Mouse (Mus musculus): ENCODE data around the gene Trim3. TPM values are rescaled to one million over a fixed set of nuclear protein-coding genes. Genes with fewer than 3 reads are reported as not detected.

Trim3 gene
- polyA plus RNA-seq, 1 experiment from 2014 or later: 15.4 TPM

- Histone ChIP-seq H3K9me3 (ENCODE audit: control insufficient read depth, low read length) (no peaks in the 10 kb centered on the region), H3K4me1 (replicated peaks; ENCODE audit: control insufficient read depth, insufficient read depth, low read length) (peaks cover 7% of the 10 kb centered on the region; the same call in 1 of the 2 replicates), H3K27me3 (replicated peaks; ENCODE audit: control insufficient read depth, insufficient read depth, low read length) (no peaks in the 10 kb centered on the region), H3K4me2 (no peak overlapping the region), H3K4me3 (ENCODE audit: low read depth, low read length) (no peak overlapping the region), H3K36me3 (ENCODE audit: control insufficient read depth, insufficient read depth, low read length) (peaks cover 9% of the 10 kb centered on the region; the same call in 1 of the 2 replicates), H3K27ac (ENCODE audit: low read depth, low read length) (no peak overlapping the region), H3K9ac (ENCODE audit: low read depth, low read length) (no peak overlapping the region)
- WGBS: 92% methylated on average over 2 of the region's 2 CpGs
- DNase-seq (ENCODE audit: low spot score) (no peak), ATAC-seq (replicated peaks; ENCODE audit: low FRiP score) (no peak)
Measured at GRCm38 (mm10) chr7:105635726-105636125, 2.4 kb upstream of the Trim3 start.

- 56% methylated on average over 9 of the region's 9 CpGs for WGBS
- DNase-seq (ENCODE audit: low spot score): no peak
- Histone ChIP-seq H3K9me3 (ENCODE audit: control insufficient read depth, low read length) (no peaks in the 10 kb centered on the region), H3K4me2 (peak overlapping the region; percentile 79), H3K27ac (ENCODE audit: low read depth, low read length) (no peak overlapping the region), H3K4me1 (replicated peaks; ENCODE audit: control insufficient read depth, insufficient read depth, low read length) (peaks cover 6% of the 10 kb centered on the region; the same call in 1 of the 2 replicates), H3K36me3 (ENCODE audit: control insufficient read depth, insufficient read depth, low read length) (peaks cover 9% of the 10 kb centered on the region; the same call in 1 of the 2 replicates), H3K4me3 (ENCODE audit: low read depth, low read length) (peak overlapping the region; percentile 83), H3K9ac (ENCODE audit: low read depth, low read length) (no peak overlapping the region), H3K27me3 (replicated peaks; ENCODE audit: control insufficient read depth, insufficient read depth, low read length) (no peaks in the 10 kb centered on the region)
- ATAC-seq (replicated peaks; ENCODE audit: low FRiP score): no peak
Measured at GRCm38 (mm10) chr7:105634272-105634920, 1.0 kb upstream of the Trim3 start.

GRCm38 (mm10) chr7:105633801-105634135 is 397 bp upstream of the Trim3 start:
- Histone ChIP-seq H3K4me3 (ENCODE audit: low read depth, low read length) (peak overlapping the region; percentile 83), H3K9ac (ENCODE audit: low read depth, low read length) (peak overlapping the region; percentile 76), H3K4me2 (peak overlapping the region; percentile 79), H3K4me1 (replicated peaks; ENCODE audit: control insufficient read depth, insufficient read depth, low read length) (peaks cover 4% of the 10 kb centered on the region; the same call in 1 of the 2 replicates), H3K9me3 (ENCODE audit: control insufficient read depth, low read length) (no peaks in the 10 kb centered on the region), H3K36me3 (ENCODE audit: control insufficient read depth, insufficient read depth, low read length) (peaks cover 9% of the 10 kb centered on the region; the same call in 1 of the 2 replicates), H3K27me3 (replicated peaks; ENCODE audit: control insufficient read depth, insufficient read depth, low read length) (no peaks in the 10 kb centered on the region), H3K27ac (ENCODE audit: low read depth, low read length) (no peak overlapping the region)
- DNase-seq (ENCODE audit: low spot score) (no peak), ATAC-seq (replicated peaks; ENCODE audit: low FRiP score) (no peak)
- WGBS: 7% methylated on average over 10 of the region's 10 CpGs

GRCm38 (mm10) chr7:105632551-105632972 is 809 bp downstream of the Trim3 start:
- Histone ChIP-seq H3K27ac (ENCODE audit: low read depth, low read length) (no peak overlapping the region), H3K27me3 (replicated peaks; ENCODE audit: control insufficient read depth, insufficient read depth, low read length) (no peaks in the 10 kb centered on the region), H3K4me3 (ENCODE audit: low read depth, low read length) (peak overlapping the region; percentile 83), H3K36me3 (ENCODE audit: control insufficient read depth, insufficient read depth, low read length) (peaks cover 7% of the 10 kb centered on the region; the same call in 1 of the 2 replicates), H3K9ac (ENCODE audit: low read depth, low read length) (no peak overlapping the region), H3K4me2 (peak overlapping the region; percentile 79), H3K9me3 (ENCODE audit: control insufficient read depth, low read length) (no peaks in the 10 kb centered on the region), H3K4me1 (replicated peaks; ENCODE audit: control insufficient read depth, insufficient read depth, low read length) (peaks cover 4% of the 10 kb centered on the region; the same call in 1 of the 2 replicates)
- DNase-seq (ENCODE audit: low spot score): no peak
- ATAC-seq (replicated peaks; ENCODE audit: low FRiP score): no peak; the same call in 1 of the 2 replicates
- 20% methylated on average over 4 of the region's 4 CpGs for WGBS

- Histone ChIP-seq H3K27me3 (replicated peaks; ENCODE audit: control insufficient read depth, insufficient read depth, low read length) (no peaks in the 10 kb centered on the region), H3K9ac (ENCODE audit: low read depth, low read length) (no peak overlapping the region), H3K4me3 (ENCODE audit: low read depth, low read length) (no peak overlapping the region), H3K27ac (ENCODE audit: low read depth, low read length) (no peak overlapping the region), H3K4me2 (no peak overlapping the region), H3K9me3 (ENCODE audit: control insufficient read depth, low read length) (no peaks in the 10 kb centered on the region), H3K36me3 (ENCODE audit: control insufficient read depth, insufficient read depth, low read length) (0 out of 2 replicates have a peak, but pooled peaks cover 2% of the 10 kb centered on the region), H3K4me1 (replicated peaks; ENCODE audit: control insufficient read depth, insufficient read depth, low read length) (no peaks in the 10 kb centered on the region; the same call in 1 of the 2 replicates)
- ATAC-seq (replicated peaks; ENCODE audit: low FRiP score) (no peak), DNase-seq (ENCODE audit: low spot score) (no peak)
- WGBS: 24% methylated on average over 3 of the region's 3 CpGs
Measured at GRCm38 (mm10) chr7:105628633-105629032, 4.7 kb downstream of the Trim3 start.

GRCm38 (mm10) chr7:105625397-105625796 is 8.0 kb downstream of the Trim3 start:
- DNase-seq (ENCODE audit: low spot score): no peak

GRCm38 (mm10) chr7:105621646-105622292 is 11.6 kb downstream of the Trim3 start:
- H3K27me3 ChIP-seq (replicated peaks; ENCODE audit: control insufficient read depth, insufficient read depth, low read length): no peaks in the 10 kb centered on the region
- no peak overlapping the region for H3K27ac ChIP-seq (ENCODE audit: low read depth, low read length)
- ATAC-seq (replicated peaks; ENCODE audit: low FRiP score) (no peak), DNase-seq (ENCODE audit: low spot score) (no peak)
- H3K36me3 ChIP-seq (ENCODE audit: control insufficient read depth, insufficient read depth, low read length): peaks cover 14% of the 10 kb centered on the region; the same call in 1 of the 2 replicates
- no peaks in the 10 kb centered on the region for H3K9me3 ChIP-seq (ENCODE audit: control insufficient read depth, low read length)
- no peak overlapping the region for H3K9ac ChIP-seq (ENCODE audit: low read depth, low read length)
- H3K4me3 ChIP-seq (ENCODE audit: low read depth, low read length): no peak overlapping the region
- WGBS: 75% methylated on average over 8 of the region's 8 CpGs
- H3K4me2 ChIP-seq: no peak overlapping the region
- H3K4me1 ChIP-seq (replicated peaks; ENCODE audit: control insufficient read depth, insufficient read depth, low read length): no peaks in the 10 kb centered on the region

More at GRCm38 (mm10) chr7:105625397-105625796, 8.0 kb downstream of the Trim3 start:
- Histone ChIP-seq H3K4me1 (replicated peaks; ENCODE audit: control insufficient read depth, insufficient read depth, low read length) (no peaks in the 10 kb centered on the region; the same call in 1 of the 2 replicates), H3K36me3 (ENCODE audit: control insufficient read depth, insufficient read depth, low read length) (peaks cover 2% of the 10 kb centered on the region; the same call in 1 of the 2 replicates), H3K27ac (ENCODE audit: low read depth, low read length) (no peak overlapping the region), H3K9me3 (ENCODE audit: control insufficient read depth, low read length) (no peaks in the 10 kb centered on the region), H3K4me3 (ENCODE audit: low read depth, low read length) (no peak overlapping the region), H3K9ac (ENCODE audit: low read depth, low read length) (no peak overlapping the region), H3K4me2 (no peak overlapping the region), H3K27me3 (replicated peaks; ENCODE audit: control insufficient read depth, insufficient read depth, low read length) (no peaks in the 10 kb centered on the region)
- no peak for ATAC-seq (replicated peaks; ENCODE audit: low FRiP score)
- 79% methylated on average over 6 of the region's 6 CpGs for WGBS

- Histone ChIP-seq H3K27me3 (replicated peaks; ENCODE audit: control insufficient read depth, insufficient read depth, low read length) (no peaks in the 10 kb centered on the region), H3K36me3 (ENCODE audit: control insufficient read depth, insufficient read depth, low read length) (peaks cover 16% of the 10 kb centered on the region; the same call in 1 of the 2 replicates), H3K4me3 (ENCODE audit: low read depth, low read length) (no peak overlapping the region), H3K27ac (ENCODE audit: low read depth, low read length) (no peak overlapping the region), H3K4me2 (no peak overlapping the region), H3K9me3 (ENCODE audit: control insufficient read depth, low read length) (no peaks in the 10 kb centered on the region), H3K9ac (ENCODE audit: low read depth, low read length) (no peak overlapping the region), H3K4me1 (replicated peaks; ENCODE audit: control insufficient read depth, insufficient read depth, low read length) (no peaks in the 10 kb centered on the region)
- no peak for DNase-seq (ENCODE audit: low spot score)
- no peak for ATAC-seq (replicated peaks; ENCODE audit: low FRiP score)
- 75% methylated on average over 4 of the region's 4 CpGs for WGBS
Measured at GRCm38 (mm10) chr7:105621053-105621452, 12.3 kb downstream of the Trim3 start.

All from liver, embryonic 11.5 days (tissue).